Mouse (Mus musculus) lung, embryonic 15.5 days (tissue): ENCODE results near the gene Cabin1. TPM values are rescaled to one million over a fixed set of nuclear protein-coding genes. Genes with fewer than 3 reads are reported as not detected.

Source experiments
- ATAC-seq: fragments of 200-750 bp; cut with Nextera tagmentation; 2 replicates; pipeline ENCODE4 v1.8.0; 2017; ENCODE audit warnings: moderate number of reproducible peaks, borderline replicate concordance; ENCODE audit not compliant: low FRiP score, low TSS enrichment; ENCODE audit errors: extremely low read depth
- H3K27ac ChIP-seq: fragments of 300-500 bp; sonication (generic); 2 replicates; pipeline ENCODE4 v1.5.1; 2015; ENCODE audit warnings: moderate library complexity, mild to moderate bottlenecking, inconsistent platforms
- H3K27me3 ChIP-seq: fragments of 300-500 bp; sonication (generic); 2 replicates; pipeline ENCODE4 v1.6.1; 2015; ENCODE audit warnings: inconsistent platforms
- H3K36me3 ChIP-seq: fragments of 300-500 bp; sonication (generic); 2 replicates; pipeline ENCODE4 v1.6.1; 2015; ENCODE audit warnings: inconsistent platforms
- H3K4me1 ChIP-seq: fragments of 300-500 bp; sonication (generic); 2 replicates; pipeline ENCODE4 v1.6.1; 2015; ENCODE audit warnings: inconsistent platforms
- H3K4me2 ChIP-seq: fragments of 300-500 bp; sonication (generic); 2 replicates; pipeline ENCODE4 v1.6.1; 2015; ENCODE audit warnings: inconsistent platforms, mild to moderate bottlenecking, moderate library complexity
- H3K4me3 ChIP-seq: fragments of 300-500 bp; sonication (generic); 2 replicates; pipeline ENCODE4 v1.5.1; 2015; ENCODE audit warnings: mild to moderate bottlenecking, inconsistent platforms
- H3K9ac ChIP-seq: fragments of 300-500 bp; sonication (generic); 2 replicates; pipeline ENCODE4 v1.6.1; 2015; ENCODE audit warnings: inconsistent platforms
- H3K9me3 ChIP-seq: fragments of 300-500 bp; sonication (generic); 2 replicates; pipeline ENCODE4 v1.6.1; 2016; ENCODE audit warnings: inconsistent platforms
- WGBS: fragments of 180-500 bp; shearing (Covaris S2); methylation state at CpG from one replicate; pipeline ENCODE4 v1.1.7; 2015; 5-methylcytosine and 5-hydroxymethylcytosine counted together
- polyA plus RNA-seq: library from polyadenylated mRNA; unstranded; fragments of >200 nt; fragmentation: Nextera tagmentation; extraction: Ambion mirVana; gene quantifications from 2 replicates; pipeline ENCODE4 v1.2.1, GENCODE M21; 2015

Cabin1 gene
- 30.7 and 38.7 TPM in 2 replicates for polyA plus RNA-seq

GRCm38 (mm10) chr10:75763682-75764518 lies at the start of gene Cabin1:
Gene Cabin1 (minus strand): TSS chr10:75764341.
- H3K4me2 ChIP-seq: peak within 1 kb of the TSS; percentile 68
- no peaks in the 10 kb centered on the region for H3K36me3 ChIP-seq
- peak within 1 kb of the TSS; percentile 50 for H3K27ac ChIP-seq
- peak within 1 kb of the TSS; percentile 75 for H3K9ac ChIP-seq
- H3K9me3 ChIP-seq: no peaks in the 10 kb centered on the region
- H3K4me1 ChIP-seq: peaks cover 14% of the 10 kb centered on the region
- WGBS: under 1% methylated on average over 59 of the region's 61 CpGs
- peak within 1 kb of the TSS; percentile 69 for H3K4me3 ChIP-seq
- ATAC-seq: peak; percentile 99
- H3K27me3 ChIP-seq: no peaks in the 10 kb centered on the region

GRCm38 (mm10) chr10:75804217-75804616 lies 40.1 kb upstream of the Cabin1 start:
- Histone ChIP-seq H3K9me3 (no peaks in the 10 kb centered on the region), H3K27me3 (no peaks in the 10 kb centered on the region), H3K36me3 (no peaks in the 10 kb centered on the region), H3K4me2 (no peak overlapping the region), H3K27ac (no peak overlapping the region), H3K4me1 (no peaks in the 10 kb centered on the region), H3K9ac (no peak overlapping the region), H3K4me3 (no peak overlapping the region)
- ATAC-seq: no peak
- WGBS: 48% methylated on average over 2 of the region's 2 CpGs

DNA sequence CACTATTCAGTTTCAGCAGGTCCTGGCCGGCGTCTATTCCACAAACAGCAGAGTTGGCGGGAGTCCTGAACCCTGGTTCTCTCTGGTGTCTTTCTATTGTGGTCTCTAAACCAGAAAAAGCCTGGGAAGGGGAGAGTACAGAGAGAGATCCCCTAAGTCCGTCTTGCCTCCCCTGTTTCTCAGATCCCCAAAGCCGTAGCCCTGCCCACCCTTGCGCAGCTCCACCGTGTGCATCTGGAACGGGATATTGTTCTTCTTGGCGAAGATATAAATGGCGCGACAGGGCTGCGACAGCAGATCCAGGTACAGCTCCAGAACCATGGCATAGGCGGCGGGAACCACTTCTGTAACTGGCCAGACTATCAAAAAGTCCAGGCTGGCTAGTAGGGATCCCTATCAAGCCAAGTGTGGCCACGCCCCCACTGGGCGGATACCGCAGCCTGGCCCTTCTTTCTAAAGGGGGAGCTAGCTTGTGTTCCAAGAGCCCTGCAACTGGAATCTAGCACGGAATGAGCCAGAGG lies 34.1 kb upstream of the Cabin1 start, which contains the start of gene Gstt1:
Gene Gstt1 (minus strand): TSS at position 409 of the 521 bp plus-strand sequence.
- WGBS: 2% methylated on average over 18 of the region's 18 CpGs
- Histone ChIP-seq H3K27ac (peak within 1 kb of the TSS; percentile 32), H3K27me3 (no peaks in the 10 kb centered on the region), H3K9me3 (no peaks in the 10 kb centered on the region), H3K9ac (peak within 1 kb of the TSS; percentile 30), H3K4me1 (peaks cover 17% of the 10 kb centered on the region), H3K36me3 (no peaks in the 10 kb centered on the region), H3K4me2 (peak within 1 kb of the TSS; percentile 73), H3K4me3 (peak within 1 kb of the TSS; percentile 46)
- peak; percentile 45; the same call in 1 of the 2 replicates for ATAC-seq

GRCm38 (mm10) chr10:75797619-75798175 lies 33.6 kb upstream of the Cabin1 start:
- ATAC-seq: peak; percentile 71; the same call in 1 of the 2 replicates
- Histone ChIP-seq H3K9me3 (no peaks in the 10 kb centered on the region), H3K4me3 (peak overlapping the region; percentile 46), H3K36me3 (no peaks in the 10 kb centered on the region), H3K4me2 (peak overlapping the region; percentile 73), H3K9ac (peak overlapping the region; percentile 30), H3K4me1 (peaks cover 17% of the 10 kb centered on the region), H3K27ac (peak overlapping the region; percentile 32), H3K27me3 (no peaks in the 10 kb centered on the region)
- whole genome bisulfite sequencing: 0% methylated on average over 11 of the region's 12 CpGs

- Histone ChIP-seq H3K4me1 (peaks cover 17% of the 10 kb centered on the region), H3K9me3 (no peaks in the 10 kb centered on the region), H3K4me2 (peak overlapping the region; percentile 73), H3K27ac (no peak overlapping the region), H3K4me3 (peak overlapping the region; percentile 46), H3K9ac (peak overlapping the region; percentile 30), H3K27me3 (no peaks in the 10 kb centered on the region), H3K36me3 (no peaks in the 10 kb centered on the region)
- WGBS: 36% methylated on average over 11 of the region's 11 CpGs
- ATAC-seq: 0 out of 2 replicates have a peak, but pooled peaks have one; percentile 6
Measured at GRCm38 (mm10) chr10:75796731-75797516, 32.8 kb upstream of the Cabin1 start.

- ATAC-seq: no peak
- no peak overlapping the region for H3K4me3 ChIP-seq
- no peak overlapping the region for H3K4me2 ChIP-seq
- no peak overlapping the region for H3K27ac ChIP-seq
- no peaks in the 10 kb centered on the region for H3K9me3 ChIP-seq
- H3K27me3 ChIP-seq: no peaks in the 10 kb centered on the region
- no peak overlapping the region for H3K9ac ChIP-seq
- peaks cover 20% of the 10 kb centered on the region for H3K4me1 ChIP-seq
- 37% methylated on average over 3 of the region's 3 CpGs for WGBS
- H3K36me3 ChIP-seq: no peaks in the 10 kb centered on the region
Measured at GRCm38 (mm10) chr10:75794880-75795279, 30.7 kb upstream of the Cabin1 start.

DNA sequence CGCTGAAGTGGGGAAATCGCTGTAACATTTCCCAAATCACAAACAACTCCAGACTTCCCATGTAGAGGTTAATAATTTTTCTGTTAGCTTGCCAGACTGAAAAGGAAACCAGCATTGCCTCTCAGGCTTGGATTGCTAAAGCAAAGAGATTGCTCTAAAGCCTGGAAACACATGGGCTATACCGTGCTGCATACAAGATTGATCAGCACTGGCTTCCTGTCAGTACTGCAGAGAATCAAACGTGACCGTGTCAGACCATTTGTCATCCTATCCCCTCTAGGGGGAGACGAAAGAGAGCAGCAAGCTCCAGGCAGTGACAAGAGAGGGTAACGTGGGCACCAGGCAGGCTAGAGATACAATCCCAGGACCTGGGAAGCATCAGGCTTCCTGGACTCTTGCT lies 26.6 kb upstream of the Cabin1 start:
- no peak for ATAC-seq
- no peaks in the 10 kb centered on the region for H3K27me3 ChIP-seq
- no peak overlapping the region for H3K9ac ChIP-seq
- H3K4me3 ChIP-seq: no peak overlapping the region
- H3K36me3 ChIP-seq: no peaks in the 10 kb centered on the region
- H3K9me3 ChIP-seq: no peaks in the 10 kb centered on the region
- peaks cover 14% of the 10 kb centered on the region for H3K4me1 ChIP-seq
- peak overlapping the region; percentile 7; the same call in 1 of the 2 replicates for H3K27ac ChIP-seq
- WGBS: 8% methylated on average over 7 of the region's 7 CpGs
- no peak overlapping the region for H3K4me2 ChIP-seq

DNA sequence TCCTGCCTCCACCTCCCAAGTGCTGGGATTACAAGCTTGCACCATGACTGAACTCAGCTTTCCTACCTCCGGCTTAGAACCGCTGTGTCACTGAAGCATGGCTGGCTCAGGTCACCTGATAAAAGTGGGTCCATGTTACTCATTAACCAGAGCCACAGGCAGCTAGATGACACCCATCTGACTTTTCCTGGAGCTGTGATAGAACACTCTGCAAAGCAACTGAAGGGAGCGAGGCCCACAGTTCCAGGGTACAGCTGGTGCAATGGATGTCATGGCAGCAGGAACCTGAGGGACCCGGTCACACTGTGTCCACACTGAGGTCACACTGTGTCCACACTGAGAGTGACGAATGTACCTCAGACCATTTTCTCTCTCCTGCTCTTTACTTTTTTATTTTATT lies 25.7 kb upstream of the Cabin1 start:
- H3K27me3 ChIP-seq: no peaks in the 10 kb centered on the region
- no peaks in the 10 kb centered on the region for H3K36me3 ChIP-seq
- H3K4me3 ChIP-seq: no peak overlapping the region
- no peaks in the 10 kb centered on the region for H3K9me3 ChIP-seq
- no peak overlapping the region for H3K4me2 ChIP-seq
- no peak overlapping the region for H3K27ac ChIP-seq
- no peak for ATAC-seq
- H3K9ac ChIP-seq: no peak overlapping the region
- peaks cover 8% of the 10 kb centered on the region for H3K4me1 ChIP-seq
- 68% methylated on average over 5 of the region's 5 CpGs for WGBS

DNA sequence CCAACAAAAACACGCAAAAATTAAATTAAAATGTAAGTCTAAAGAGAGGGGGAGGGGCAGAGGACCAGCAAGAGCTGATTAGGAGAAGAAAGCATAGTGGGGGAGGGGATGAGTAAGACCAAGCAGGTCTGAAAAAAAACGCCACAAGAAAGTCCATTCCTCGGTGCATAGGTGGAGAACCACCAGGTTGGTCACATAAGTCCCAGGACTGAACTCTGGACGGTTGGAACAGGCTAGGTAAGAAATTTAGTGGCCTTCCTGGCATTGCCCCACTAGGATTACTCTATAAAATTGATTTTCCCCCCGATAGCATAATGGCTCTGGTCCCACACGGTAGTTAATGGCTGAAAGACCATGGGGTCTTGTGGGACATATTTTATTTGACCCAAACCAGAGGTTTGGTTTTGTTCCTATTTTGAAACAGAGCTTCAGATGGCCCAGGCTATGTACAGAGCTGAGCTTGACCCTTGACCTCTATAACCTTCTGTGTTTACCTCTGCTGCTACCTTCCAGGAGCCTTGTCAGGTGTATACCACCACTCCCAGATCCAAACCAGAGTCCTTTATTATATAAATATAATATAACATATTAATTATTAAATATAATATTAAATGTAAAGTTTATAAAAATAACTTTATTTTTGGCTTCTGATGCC lies 25.1 kb upstream of the Cabin1 start:
- Histone ChIP-seq H3K27me3 (no peaks in the 10 kb centered on the region), H3K9me3 (no peaks in the 10 kb centered on the region), H3K9ac (no peak overlapping the region), H3K36me3 (no peaks in the 10 kb centered on the region), H3K4me2 (no peak overlapping the region), H3K4me1 (peaks cover 3% of the 10 kb centered on the region), H3K27ac (no peak overlapping the region), H3K4me3 (no peak overlapping the region)
- 86% methylated on average over 6 of the region's 6 CpGs for WGBS
- ATAC-seq: no peak

DNA sequence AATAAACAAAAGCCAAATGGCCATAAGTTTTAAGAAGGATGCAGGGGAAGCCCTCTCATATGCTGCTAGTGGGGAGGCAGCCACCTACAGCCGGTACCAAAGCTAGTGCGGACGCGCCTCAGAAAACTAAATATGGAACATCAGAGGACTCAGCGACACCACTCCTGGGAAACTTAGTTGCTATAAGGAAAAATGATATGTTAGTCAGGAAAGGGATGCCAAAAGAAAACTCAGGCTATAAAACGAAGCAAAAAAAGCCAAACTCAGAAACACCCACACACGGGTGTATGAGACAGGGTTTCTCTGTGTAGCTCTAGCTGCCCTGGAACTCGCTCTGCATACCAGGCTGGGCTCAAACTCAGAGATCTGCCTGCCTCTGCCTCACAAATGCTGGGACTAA lies 24.1 kb upstream of the Cabin1 start:
- 86% methylated on average over 8 of the region's 8 CpGs for WGBS

GRCm38 (mm10) chr10:75785442-75785841 lies 21.3 kb upstream of the Cabin1 start:
- no peak overlapping the region for H3K27ac ChIP-seq
- H3K9ac ChIP-seq: no peak overlapping the region
- H3K9me3 ChIP-seq: no peaks in the 10 kb centered on the region
- H3K4me2 ChIP-seq: no peak overlapping the region
- no peak overlapping the region for H3K4me3 ChIP-seq
- 57% methylated on average over 1 of the region's 1 CpGs for WGBS
- ATAC-seq: no peak
- no peaks in the 10 kb centered on the region for H3K36me3 ChIP-seq
- H3K4me1 ChIP-seq: peaks cover 12% of the 10 kb centered on the region
- 0 out of 2 replicates have a peak, but pooled peaks cover 4% of the 10 kb centered on the region for H3K27me3 ChIP-seq

More for the DNA sequence above, 24.1 kb upstream of the Cabin1 start:
- H3K9ac ChIP-seq: no peak overlapping the region
- no peaks in the 10 kb centered on the region for H3K36me3 ChIP-seq
- H3K4me1 ChIP-seq: peaks cover 3% of the 10 kb centered on the region
- no peaks in the 10 kb centered on the region for H3K9me3 ChIP-seq
- no peak overlapping the region for H3K4me2 ChIP-seq
- H3K27ac ChIP-seq: no peak overlapping the region
- no peak overlapping the region for H3K4me3 ChIP-seq
- H3K27me3 ChIP-seq: no peaks in the 10 kb centered on the region
- no peak for ATAC-seq
